Mouse (Mus musculus) gastrocnemius, postnatal 10 days (tissue): ENCODE data around the gene Dnajb6. TPM values are rescaled to one million over a fixed set of nuclear protein-coding genes. Genes with fewer than 3 reads are reported as not detected.

Source experiments
- DNase-seq: peaks from one replicate; pipeline ENCODE4 v3.0.0; 2021; ENCODE audit warnings: mixed read lengths
- total RNA-seq, 2 experiments: library from RNA; stranded (reverse); gene quantifications; 2 replicates each; pipeline ENCODE4 v1.2.3; 2021

The Dnajb6 gene
- total RNA-seq, 2 experiments from 2014 or later: 67.7 to 78.0 TPM

DNA sequence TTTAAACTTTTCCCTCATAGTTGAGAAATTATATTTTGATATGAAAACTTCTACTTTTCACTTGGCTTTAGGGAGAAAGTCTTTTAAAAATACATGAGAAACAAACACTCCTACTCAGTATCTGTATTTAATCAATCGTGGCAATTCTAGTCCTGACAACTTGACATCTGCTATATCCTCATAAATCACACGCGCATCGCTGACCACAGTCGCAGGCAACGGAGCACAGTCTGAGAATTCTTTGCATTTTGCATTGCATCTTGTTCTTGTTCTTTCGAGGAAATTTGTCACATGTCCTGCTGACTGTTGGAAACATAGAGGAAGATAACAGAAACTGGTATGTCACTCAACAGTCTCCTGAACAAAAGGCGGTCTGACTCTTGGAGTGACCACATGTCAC is 116.9 kb downstream of the Dnajb6 start:
- no peak for DNase-seq

DNA sequence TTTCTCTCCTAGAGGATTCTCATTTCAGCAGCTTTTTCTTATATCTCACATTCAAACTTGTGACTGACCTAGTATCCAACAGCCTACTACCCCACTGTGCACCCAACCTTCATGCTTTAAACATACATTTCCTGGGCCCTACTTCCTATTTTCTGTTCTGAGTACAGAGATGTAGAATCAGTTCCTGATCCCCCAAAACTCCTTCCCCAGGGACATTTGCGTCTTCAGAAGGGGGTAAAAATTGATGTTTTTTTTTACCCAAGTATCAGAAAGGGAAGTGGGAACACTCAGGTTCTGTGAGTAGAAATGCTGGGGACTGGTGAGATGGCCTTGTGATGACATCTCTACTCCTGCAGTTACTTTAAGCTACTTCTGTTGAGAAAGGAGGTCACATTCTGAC is 117.5 kb downstream of the Dnajb6 start:
- DNase-seq: no peak

DNA sequence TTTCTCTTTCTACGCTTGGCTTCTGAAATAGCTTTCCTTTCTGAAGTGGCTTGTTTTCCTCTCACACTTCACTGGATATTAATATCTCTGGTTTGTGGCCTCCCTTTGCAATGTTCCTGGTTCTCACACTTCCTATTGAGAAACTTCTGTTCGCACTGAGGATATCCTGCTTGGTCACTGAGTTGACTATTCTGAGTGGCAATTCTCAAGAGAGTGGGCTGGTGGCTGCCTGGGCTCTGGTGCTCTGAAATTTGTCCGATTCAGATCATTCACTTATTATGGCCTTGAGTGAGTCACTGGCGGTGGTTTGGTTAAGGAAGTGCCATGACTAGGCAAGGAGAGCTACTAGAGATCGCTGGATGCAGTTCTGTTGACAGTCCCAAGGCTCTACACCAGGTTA is 118.9 kb downstream of the Dnajb6 start:
- no peak for DNase-seq

DNA sequence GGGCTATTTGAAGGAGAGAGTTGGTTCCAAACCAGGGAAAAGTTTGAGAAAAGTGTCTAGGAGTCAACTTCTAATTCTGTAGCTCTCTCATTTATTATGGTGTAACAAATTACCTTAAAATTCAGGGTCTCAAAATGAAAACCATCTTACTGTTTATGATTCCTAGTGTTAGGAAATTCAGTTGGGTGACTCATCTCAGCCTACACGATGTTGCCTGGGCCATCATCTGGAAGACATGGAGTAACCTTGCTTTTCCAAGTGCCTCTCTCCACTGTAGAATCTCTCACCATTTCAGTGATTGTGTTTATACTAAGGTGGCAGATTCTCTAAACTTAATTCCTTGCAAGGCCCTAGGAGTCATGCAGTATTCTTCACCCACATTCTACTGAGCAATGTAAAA is 119.5 kb downstream of the Dnajb6 start:
- no peak for DNase-seq

DNA sequence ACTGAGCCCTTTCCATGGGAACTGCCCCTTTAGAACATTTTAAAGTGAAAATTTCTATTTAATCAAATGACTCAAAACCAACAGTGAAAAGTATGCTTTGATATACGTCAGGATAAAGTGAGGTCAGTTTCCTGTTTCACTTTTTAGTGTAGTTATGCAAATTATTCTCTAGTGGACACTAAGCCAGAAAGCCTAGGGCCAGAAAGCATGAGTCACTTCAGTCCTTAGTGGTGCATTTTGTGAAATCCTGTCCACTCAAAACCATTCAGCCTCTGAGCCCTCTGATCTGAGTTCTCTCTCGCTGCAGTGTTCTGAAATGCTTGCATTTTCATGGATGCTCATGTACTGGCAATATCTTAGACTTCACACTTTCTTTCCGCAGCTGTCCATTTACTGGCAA is 126.0 kb downstream of the Dnajb6 start:
- no peak for DNase-seq

DNA sequence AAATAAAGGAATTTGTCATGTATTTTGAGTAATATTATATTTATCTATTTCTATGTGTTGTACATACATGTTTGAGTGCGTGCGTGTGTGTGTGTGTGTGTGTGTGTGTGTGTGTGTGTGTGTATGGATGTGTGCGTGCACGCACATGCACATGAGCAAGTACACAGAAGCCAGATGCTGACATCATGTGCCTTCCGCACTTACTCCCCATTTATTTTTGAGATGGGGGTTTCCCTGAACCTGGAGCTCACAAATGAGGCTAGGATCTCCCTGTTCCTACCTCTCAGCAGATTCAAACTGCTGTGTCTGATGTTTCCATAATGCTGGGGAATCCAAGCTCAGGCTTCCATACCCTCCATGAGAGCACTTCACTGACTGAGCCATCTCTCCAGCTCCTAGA is 126.9 kb downstream of the Dnajb6 start:
- no peak for DNase-seq

DNA sequence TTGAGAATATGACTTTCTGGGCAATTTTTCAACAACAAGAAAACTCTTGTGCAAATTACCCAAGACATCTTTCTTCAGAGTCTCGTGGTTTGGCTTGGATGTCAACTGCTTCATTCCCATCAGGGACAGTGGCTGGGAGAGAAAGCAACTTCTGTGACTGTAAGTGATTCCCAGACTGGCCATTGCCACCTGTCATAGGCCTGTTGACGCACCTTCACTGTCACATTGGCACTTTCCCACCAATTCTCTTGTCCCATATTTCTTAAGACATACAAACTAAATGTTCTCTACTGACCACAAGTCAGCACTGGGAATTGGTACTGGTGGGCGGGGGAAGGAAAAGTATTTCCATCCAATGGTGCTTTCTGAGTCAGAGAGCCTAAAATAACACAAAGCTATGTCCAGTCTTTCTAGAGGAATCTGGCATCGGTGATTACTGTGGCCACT is 128.8 kb downstream of the Dnajb6 start:
- peak; percentile 11 for DNase-seq

DNA sequence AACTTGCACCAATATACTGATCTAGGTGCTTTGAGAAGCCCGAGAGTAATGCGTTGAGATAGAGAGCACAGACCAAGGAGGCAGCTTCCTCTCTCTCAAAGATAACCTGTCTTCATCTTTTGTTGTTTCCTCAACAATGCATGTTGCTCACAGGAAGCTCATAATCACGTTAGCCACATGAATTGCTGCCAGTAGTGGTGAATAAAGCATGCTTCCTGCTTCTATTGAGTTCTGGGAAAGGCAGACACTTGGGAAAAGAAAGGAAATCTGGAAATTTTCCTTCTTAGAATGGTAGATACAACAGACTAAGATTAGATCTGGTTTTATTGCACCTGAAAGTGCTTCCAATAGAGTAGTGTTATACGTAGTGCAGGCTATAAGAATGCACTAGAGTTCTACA is 129.5 kb downstream of the Dnajb6 start:
- DNase-seq: no peak

Other genes with a start within 250 kb of the Dnajb6 start
- 10 to 100 TPM; 32.7 to 35.0 TPM for gene Ube3c, start 166.4 kb upstream of the Dnajb6 start, total RNA-seq
- not detected for gene Gm5129, start 248 bp downstream of the Dnajb6 start, total RNA-seq